Mouse (Mus musculus) megakaryocyte progenitor cell, adult 5-6 weeks (primary cell): ENCODE measurements around the gene Tpgs1. TPM values are rescaled to one million over a fixed set of nuclear protein-coding genes. Genes with fewer than 3 reads are reported as not detected.

Source experiments
- ATAC-seq: replicated peaks from 2 replicates; pipeline ENCODE4 v1.8.0; 2016; ENCODE audit warnings: mild to moderate bottlenecking, moderate TSS enrichment, inconsistent platforms; ENCODE audit not compliant: poor library complexity
- total RNA-seq, 2 experiments: library from RNA; stranded (forward) in 1 of 2; stranded (reverse) in 1 of 2; fragments of 157-497, 149-512 nt in 1 of 2; fragments of 200-1000 nt in 1 of 2; gene quantifications; 2 replicates each; pipeline versions ENCODE4 v1.2.3 to v1.2.4; 2015 to 2017

The Tpgs1 gene
- total RNA-seq, 2 experiments from 2014 or later: 8.3 to 10.4 TPM

GRCm38 (mm10) chr10:79708668-79709067 lies 39.5 kb downstream of the Tpgs1 start:
- no peak for ATAC-seq

- no peak for ATAC-seq
Measured at GRCm38 (mm10) chr10:79709307-79709706, 40.1 kb downstream of the Tpgs1 start.

GRCm38 (mm10) chr10:79712029-79712428 lies 42.9 kb downstream of the Tpgs1 start:
- ATAC-seq: peak; percentile 27; the same call in 1 of the 2 replicates

- peak; percentile 83 for ATAC-seq
Measured at GRCm38 (mm10) chr10:79712499-79713126, 43.4 kb downstream of the Tpgs1 start.

- ATAC-seq: no peak
Measured at GRCm38 (mm10) chr10:79713163-79713562, 44.0 kb downstream of the Tpgs1 start.

- ATAC-seq: no peak
Measured at GRCm38 (mm10) chr10:79714996-79715395, 45.8 kb downstream of the Tpgs1 start.

- no peak for ATAC-seq
Measured at GRCm38 (mm10) chr10:79716254-79716987, 47.3 kb downstream of the Tpgs1 start, which contains the start of gene Hcn2. Gene Hcn2, plus strand, starts transcription at chr10:79716634.

GRCm38 (mm10) chr10:79716988-79717355 lies 47.8 kb downstream of the Tpgs1 start:
- no peak for ATAC-seq

GRCm38 (mm10) chr10:79717640-79718357 lies 48.6 kb downstream of the Tpgs1 start:
- ATAC-seq: peak; percentile 72

- no peak for ATAC-seq
Measured at GRCm38 (mm10) chr10:79721089-79721488, 51.9 kb downstream of the Tpgs1 start.

GRCm38 (mm10) chr10:79723047-79723446 lies 53.9 kb downstream of the Tpgs1 start:
- no peak for ATAC-seq

- no peak for ATAC-seq
Measured at GRCm38 (mm10) chr10:79723692-79724091, 54.5 kb downstream of the Tpgs1 start.

Other genes with a start within 250 kb of the Tpgs1 start
- gene Vmn2r83, start 200.6 kb upstream of the Tpgs1 start, total RNA-seq (2015): not detected in 2 replicates
- gene Vmn2r83, start 200.6 kb upstream of the Tpgs1 start, total RNA-seq (2017): not detected in 2 replicates
- gene Plpp2, start 135.6 kb upstream of the Tpgs1 start, total RNA-seq (2015): 8.2 and 11.6 TPM in 2 replicates
- gene Plpp2, start 135.6 kb upstream of the Tpgs1 start, total RNA-seq (2017): 2.7 and 5.3 TPM in 2 replicates
- 7.4 and 9.1 TPM in 2 replicates for gene Mier2, start 114.2 kb upstream of the Tpgs1 start, total RNA-seq (2015)
- 9.6 and 13.4 TPM in 2 replicates for gene Mier2, start 114.2 kb upstream of the Tpgs1 start, total RNA-seq (2017)
- gene Theg, start 82.0 kb upstream of the Tpgs1 start, total RNA-seq (2015): not detected in 2 replicates
- gene Theg, start 82.0 kb upstream of the Tpgs1 start, total RNA-seq (2017): not detected in 2 replicates
- not detected in 2 replicates for gene C2cd4c, start 55.3 kb upstream of the Tpgs1 start, total RNA-seq (2015)
- not detected in 2 replicates for gene C2cd4c, start 55.3 kb upstream of the Tpgs1 start, total RNA-seq (2017)
- not detected in 2 replicates for gene Shc2, start 31.5 kb upstream of the Tpgs1 start, total RNA-seq (2015)
- gene Shc2, start 31.5 kb upstream of the Tpgs1 start, total RNA-seq (2017): not detected in 2 replicates
- gene Odf3l2, start 23.6 kb upstream of the Tpgs1 start, total RNA-seq (2015): not detected in 2 replicates
- gene Odf3l2, start 23.6 kb upstream of the Tpgs1 start, total RNA-seq (2017): not detected in 2 replicates
- not detected in 2 replicates for gene Madcam1, start 4.8 kb upstream of the Tpgs1 start, total RNA-seq (2015)
- not detected in 2 replicates for gene Madcam1, start 4.8 kb upstream of the Tpgs1 start, total RNA-seq (2017)
- gene Cdc34, start 12.8 kb downstream of the Tpgs1 start, total RNA-seq (2015): 69.2 and 79.0 TPM in 2 replicates
- 154 and 169 TPM in 2 replicates for gene Cdc34, start 12.8 kb downstream of the Tpgs1 start, total RNA-seq (2017)
- 0.29 and 0.49 TPM in 2 replicates for gene Gzmm, start 19.7 kb downstream of the Tpgs1 start, total RNA-seq (2015)
- 1.1 and 2.8 TPM in 2 replicates for gene Gzmm, start 19.7 kb downstream of the Tpgs1 start, total RNA-seq (2017)
- 441 and 471 TPM in 2 replicates for gene Bsg, start 35.1 kb downstream of the Tpgs1 start, total RNA-seq (2015)
- 272 TPM in 2 replicates for gene Bsg, start 35.1 kb downstream of the Tpgs1 start, total RNA-seq (2017)
- gene Hcn2, start 47.3 kb downstream of the Tpgs1 start, total RNA-seq (2015): not detected in 2 replicates
- not detected in 2 replicates for gene Hcn2, start 47.3 kb downstream of the Tpgs1 start, total RNA-seq (2017)
- 36.9 and 46.9 TPM in 2 replicates for gene Polrmt, start 77.2 kb downstream of the Tpgs1 start, total RNA-seq (2015)
- gene Polrmt, start 77.2 kb downstream of the Tpgs1 start, total RNA-seq (2017): 10.8 and 14.6 TPM in 2 replicates
- gene Fgf22, start 85.7 kb downstream of the Tpgs1 start, total RNA-seq (2015): not detected in 2 replicates
- not detected in 2 replicates for gene Fgf22, start 85.7 kb downstream of the Tpgs1 start, total RNA-seq (2017)
- 55.6 and 63.0 TPM in 2 replicates for gene Rnf126, start 97.6 kb downstream of the Tpgs1 start, total RNA-seq (2015)
- 18.4 and 20.2 TPM in 2 replicates for gene Rnf126, start 97.6 kb downstream of the Tpgs1 start, total RNA-seq (2017)
- 1.6 and 2.7 TPM in 2 replicates for gene Fstl3, start 107.9 kb downstream of the Tpgs1 start, total RNA-seq (2015)
- gene Fstl3, start 107.9 kb downstream of the Tpgs1 start, total RNA-seq (2017): 1.3 and 3.6 TPM in 2 replicates
- 160 and 189 TPM in 2 replicates for gene Prss57, start 121.6 kb downstream of the Tpgs1 start, total RNA-seq (2015)
- gene Prss57, start 121.6 kb downstream of the Tpgs1 start, total RNA-seq (2017): 95.1 and 100.0 TPM in 2 replicates
- gene Palm, start 124.2 kb downstream of the Tpgs1 start, total RNA-seq (2015): 65.3 and 71.4 TPM in 2 replicates
- gene Palm, start 124.2 kb downstream of the Tpgs1 start, total RNA-seq (2017): 43.4 and 53.4 TPM in 2 replicates
- not detected in 2 replicates for gene Misp, start 151.6 kb downstream of the Tpgs1 start, total RNA-seq (2015)
- 0.58 TPM in 1 of 2 replicates, not detected in the other for gene Misp, start 151.6 kb downstream of the Tpgs1 start, total RNA-seq (2017)
- 218 and 262 TPM in 2 replicates for gene Ptbp1, start 185.1 kb downstream of the Tpgs1 start, total RNA-seq (2015)
- 172 and 187 TPM in 2 replicates for gene Ptbp1, start 185.1 kb downstream of the Tpgs1 start, total RNA-seq (2017)
- gene Prtn3, start 205.1 kb downstream of the Tpgs1 start, total RNA-seq (2015): 3,382 and 3,510 TPM in 2 replicates
- 738 and 1,001 TPM in 2 replicates for gene Prtn3, start 205.1 kb downstream of the Tpgs1 start, total RNA-seq (2017)
- gene Plppr3, start 205.3 kb downstream of the Tpgs1 start, total RNA-seq (2015): 39.0 and 41.2 TPM in 2 replicates
- gene Plppr3, start 205.3 kb downstream of the Tpgs1 start, total RNA-seq (2017): 93.9 and 96.9 TPM in 2 replicates
- gene Elane, start 216.9 kb downstream of the Tpgs1 start, total RNA-seq (2015): 6,143 and 8,228 TPM in 2 replicates
- gene Elane, start 216.9 kb downstream of the Tpgs1 start, total RNA-seq (2017): 2,359 and 2,989 TPM in 2 replicates
- gene Cfd, start 221.5 kb downstream of the Tpgs1 start, total RNA-seq (2015): 0.49 and 0.56 TPM in 2 replicates
- gene Cfd, start 221.5 kb downstream of the Tpgs1 start, total RNA-seq (2017): 1.2 TPM in 1 of 2 replicates, not detected in the other
- 13.9 and 14.4 TPM in 2 replicates for gene Med16, start 239.6 kb downstream of the Tpgs1 start, total RNA-seq (2015)
- gene Med16, start 239.6 kb downstream of the Tpgs1 start, total RNA-seq (2017): 22.1 and 24.8 TPM in 2 replicates
- gene Gm26602, start 241.5 kb downstream of the Tpgs1 start, total RNA-seq (2015): not detected in 2 replicates
- gene Gm26602, start 241.5 kb downstream of the Tpgs1 start, total RNA-seq (2017): not detected in 2 replicates
- gene Kiss1r, start 247.6 kb downstream of the Tpgs1 start, total RNA-seq (2015): 0.15 TPM in 2 replicates
- 0.25 and 1.3 TPM in 2 replicates for gene Kiss1r, start 247.6 kb downstream of the Tpgs1 start, total RNA-seq (2017)